Mouse (Mus musculus) MEL (cell line): Measurements from ENCODE around the gene Tbc1d13. TPM values are rescaled to one million over a fixed set of nuclear protein-coding genes. Genes with fewer than 3 reads are reported as not detected.

Experiments
- DNase-seq: peaks from one replicate; pipeline ENCODE4 v3.0.0; 2011; ENCODE audit warnings: low read depth, low spot score
- H3K27ac ChIP-seq: 2 replicates; pipeline ENCODE4 v1.5.1; 2012; ENCODE audit warnings: low read depth, mild to moderate bottlenecking, control low read depth, low read length, moderate library complexity; ENCODE audit not compliant: control insufficient read depth
- H3K27me3 ChIP-seq, 2 experiments: fragments of 150-350 bp in 1 of 2; sonication (generic) in 1 of 2; 2 replicates each; pipeline ENCODE4 v1.6.1; 2012; ENCODE audit warnings: low read length in 2 of 2, mild to moderate bottlenecking in 2 of 2, improper control_type of control experiment in 1 of 2, moderate library complexity in 1 of 2; ENCODE audit not compliant: insufficient read depth in 2 of 2, control insufficient read depth in 1 of 2
- H3K36me3 ChIP-seq, 2 experiments: 2 replicates each; pipeline ENCODE4 v1.6.1; 2012 to 2014; ENCODE audit warnings: low read length in 2 of 2, improper control_type of control experiment in 1 of 2, inconsistent platforms in 1 of 2, mild to moderate bottlenecking in 1 of 2; ENCODE audit not compliant: insufficient read depth in 2 of 2, control insufficient read depth in 1 of 2
- H3K4me1 ChIP-seq, 2 experiments: fragments of 150-350 bp in 1 of 2; sonication (generic) in 1 of 2; 2 replicates each; pipeline ENCODE4 v1.6.1; 2012; ENCODE audit warnings: low read length in 2 of 2, improper control_type of control experiment in 1 of 2, mild to moderate bottlenecking in 1 of 2; ENCODE audit not compliant: insufficient read depth in 2 of 2, control insufficient read depth in 1 of 2
- H3K4me3 ChIP-seq, 2 experiments: fragments of 150-350 bp in 1 of 2; sonication (generic) in 1 of 2; 2 replicates each; pipeline ENCODE4 v1.5.1; 2012; ENCODE audit warnings: low read depth in 2 of 2, low read length in 2 of 2, mild to moderate bottlenecking in 2 of 2, moderate library complexity in 2 of 2, control low read depth in 1 of 2, improper control_type of control experiment in 1 of 2; ENCODE audit not compliant: control insufficient read depth in 1 of 2, insufficient read depth in 1 of 2
- H3K79me2 ChIP-seq: 2 replicates; pipeline ENCODE4 v1.6.1; 2012; ENCODE audit warnings: mild to moderate bottlenecking, low read length, moderate library complexity; ENCODE audit not compliant: control insufficient read depth, poor library complexity, insufficient read depth
- H3K9ac ChIP-seq: 2 replicates; pipeline ENCODE4 v1.6.1; 2012; ENCODE audit warnings: low read depth, mild to moderate bottlenecking, control low read depth, low read length, moderate library complexity; ENCODE audit not compliant: control insufficient read depth, poor library complexity, severe bottlenecking
- H3K9me3 ChIP-seq: fragments of 150-350 bp; sonication (generic); replicated peaks from 2 replicates; pipeline ENCODE4 v1.6.1; 2012; ENCODE audit warnings: mild to moderate bottlenecking, low read length, improper control_type of control experiment, moderate library complexity; ENCODE audit not compliant: insufficient read depth
- BHLHE40 ChIP-seq: IDR thresholded peaks from 2 replicates; pipeline ENCODE4 v1.6.1; 2012; ENCODE audit warnings: low read depth, mild to moderate bottlenecking, inconsistent platforms, low read length, improper control_type of control experiment, borderline replicate concordance
- CTCF ChIP-seq, 3 experiments: IDR thresholded peaks in 2 of 3; conservative IDR thresholded peaks in 1 of 3; 2 replicates each; pipeline ENCODE4 v1.5.1; 2011 to 2012; ENCODE audit warnings: low read length in 3 of 3, low read depth in 2 of 3, mild to moderate bottlenecking in 2 of 3, improper control_type of control experiment in 1 of 3, inconsistent platforms in 1 of 3, mixed read lengths in 1 of 3, moderate library complexity in 1 of 3; ENCODE audit not compliant: control insufficient read depth in 1 of 3, insufficient read depth in 1 of 3, poor library complexity in 1 of 3, severe bottlenecking in 1 of 3
- GATA1 ChIP-seq: IDR thresholded peaks from 2 replicates; pipeline ENCODE4 v1.6.1; 2011; ENCODE audit warnings: low read depth, low read length, improper control_type of control experiment
- HCFC1 ChIP-seq: IDR thresholded peaks from 2 replicates; pipeline ENCODE4 v1.6.1; 2012; ENCODE audit warnings: low read depth, mild to moderate bottlenecking, inconsistent platforms, low read length, improper control_type of control experiment, moderate library complexity
- KAT2A ChIP-seq: conservative IDR thresholded peaks from 2 replicates; pipeline ENCODE4 v1.6.1; 2012; ENCODE audit warnings: low read depth, low read length, improper control_type of control experiment, inconsistent platforms
- MAFK ChIP-seq: IDR thresholded peaks from 2 replicates; pipeline ENCODE4 v1.6.1; 2011; ENCODE audit warnings: low read depth, mild to moderate bottlenecking, low read length, improper control_type of control experiment, borderline replicate concordance
- MAX ChIP-seq: IDR thresholded peaks from 2 replicates; pipeline ENCODE4 v1.6.1; 2011; ENCODE audit warnings: low read length, improper control_type of control experiment
- MAZ ChIP-seq: IDR thresholded peaks from 2 replicates; pipeline ENCODE4 v1.6.1; 2012; ENCODE audit warnings: low read depth, mild to moderate bottlenecking, inconsistent platforms, low read length, improper control_type of control experiment
- NELFE ChIP-seq: IDR thresholded peaks from 2 replicates; pipeline ENCODE4 v1.6.1; 2011; ENCODE audit warnings: low read depth, low read length, improper control_type of control experiment
- POLR2AphosphoS5 ChIP-seq: IDR thresholded peaks from 2 replicates; pipeline ENCODE4 v1.6.1; 2012; ENCODE audit warnings: low read depth, borderline replicate concordance, mild to moderate bottlenecking, inconsistent platforms, low read length, moderate library complexity, mixed read lengths
- RAD21 ChIP-seq: IDR thresholded peaks from 2 replicates; pipeline ENCODE4 v1.6.1; 2011; ENCODE audit warnings: mild to moderate bottlenecking, low read depth, low read length, improper control_type of control experiment
- SIN3A ChIP-seq: IDR thresholded peaks from 2 replicates; pipeline ENCODE4 v1.6.1; 2012; ENCODE audit warnings: low read length, improper control_type of control experiment, inconsistent platforms
- SMC3 ChIP-seq: IDR thresholded peaks from 2 replicates; pipeline ENCODE4 v1.6.1; 2011; ENCODE audit warnings: low read depth, low read length, improper control_type of control experiment
- TAL1 ChIP-seq: IDR thresholded peaks from 2 replicates; pipeline ENCODE4 v1.6.1; 2012; ENCODE audit warnings: mild to moderate bottlenecking, inconsistent platforms, low read length, moderate library complexity, mixed read lengths
- TCF12 ChIP-seq: IDR thresholded peaks from 2 replicates; pipeline ENCODE4 v1.6.1; 2014; ENCODE audit warnings: low read depth, mild to moderate bottlenecking, inconsistent platforms, low read length, improper control_type of control experiment, moderate library complexity
- USF1 ChIP-seq: IDR thresholded peaks from 2 replicates; pipeline ENCODE4 v1.6.1; 2014; ENCODE audit warnings: low read depth, mild to moderate bottlenecking, inconsistent platforms, low read length, improper control_type of control experiment, moderate library complexity
- USF2 ChIP-seq, 2 experiments: IDR thresholded peaks; 2 replicates each; pipeline ENCODE4 v1.6.1; 2011 to 2012; ENCODE audit warnings: improper control_type of control experiment in 2 of 2, low read length in 2 of 2, borderline replicate concordance in 1 of 2, inconsistent platforms in 1 of 2, low read depth in 1 of 2, mild to moderate bottlenecking in 1 of 2; ENCODE audit not compliant: insufficient read depth in 1 of 2
- ZC3H11A ChIP-seq: IDR thresholded peaks from 2 replicates; pipeline ENCODE4 v1.6.1; 2012; ENCODE audit warnings: low read depth, mild to moderate bottlenecking, inconsistent platforms, low read length, improper control_type of control experiment
- ZKSCAN1 ChIP-seq: IDR thresholded peaks from 2 replicates; pipeline ENCODE4 v1.6.1; 2012; ENCODE audit warnings: low read depth, mild to moderate bottlenecking, inconsistent platforms, low read length, improper control_type of control experiment, moderate library complexity
- ZNF384 ChIP-seq: IDR thresholded peaks from 2 replicates; pipeline ENCODE4 v1.6.1; 2012; ENCODE audit warnings: low read depth, mild to moderate bottlenecking, inconsistent platforms, low read length, improper control_type of control experiment
- polyA plus RNA-seq, 2 experiments: library from polyadenylated mRNA; stranded (reverse) in 1 of 2; unstranded in 1 of 2; fragments of >175 nt in 1 of 2; fragments of >200 nt in 1 of 2; gene quantifications; 2 replicates each; pipeline versions ENCODE4 v1.2.1 to v1.2.4; 2012; ENCODE audit warnings: low replicate concordance in 2 of 2, low read depth in 1 of 2; ENCODE audit not compliant: insufficient read length in 2 of 2, insufficient read depth in 1 of 2, missing spikeins in 1 of 2
- total RNA-seq: library from RNA; depleted of rRNA; stranded (reverse); fragments of 300-350 nt; gene quantifications from 2 replicates; pipeline ENCODE4 v1.2.3, GENCODE M21; 2012

The Tbc1d13 gene
- total and polyA plus RNA-seq, 3 experiments = 62.4 to 78.5 TPM; not detected in 1

- TF ChIP-seq SIN3A = no peak
- TF ChIP-seq KAT2A = no peak
- TF ChIP-seq MAZ = no peak
- no peak for TF ChIP-seq ZNF384
- no peak for TF ChIP-seq ZC3H11A
- TF ChIP-seq USF1 = no peak
- no peak overlapping the region for H3K27ac ChIP-seq
Measured at GRCm38 (mm10) chr2:30173541-30174240, 40.1 kb downstream of the Tbc1d13 start.

GRCm38 (mm10) chr2:30175897-30176296 is 42.4 kb downstream of the Tbc1d13 start:
- Histone ChIP-seq H3K27me3 (no peaks in the 10 kb centered on the region), H3K4me3 (no peak overlapping the region), H3K9ac (no peak overlapping the region), H3K9me3 (no peaks in the 10 kb centered on the region), H3K27ac (no peak overlapping the region), H3K4me1 (peaks cover 0 to 7% of the 10 kb centered on the region in 2 experiments; a peak in 2 of 4 replicates), H3K36me3 (peaks cover 0 to 3% of the 10 kb centered on the region in 2 experiments; a peak in 2 of 4 replicates), H3K79me2 (peaks cover 12% of the 10 kb centered on the region)
- TF ChIP-seq CTCF (IDR thresholded peaks at IDR 0.05 in 2 of 3, conservative IDR thresholded peaks at IDR 0.05 in 1 of 3; ENCODE audit: control insufficient read depth in 1 of 3, insufficient read depth in 1 of 3, low read depth in 2 of 3, low read length in 3 of 3, poor library complexity in 1 of 3, severe bottlenecking in 1 of 3) (peak; percentile 40 to 66 (median 60); a peak in 5 of 6 replicates), POLR2AphosphoS5 (no peak), MAFK (no peak), SMC3 (peak; percentile 51), TAL1 (no peak), USF1 (no peak), RAD21 (peak; percentile 50), NELFE (no peak), USF2 (IDR thresholded peaks at IDR 0.05; ENCODE audit: borderline replicate concordance in 1 of 2, insufficient read depth in 1 of 2, low read depth in 1 of 2, low read length in 2 of 2) (no peak), ZC3H11A (0 out of 2 replicates have a peak, but pooled peaks have one; percentile 19), GATA1 (no peak), ZKSCAN1 (no peak), BHLHE40 (no peak), HCFC1 (no peak), TCF12 (no peak), MAX (no peak)
- peak; percentile 49 for DNase-seq

More at GRCm38 (mm10) chr2:30173541-30174240, 40.1 kb downstream of the Tbc1d13 start:
- Histone ChIP-seq H3K4me3 (no peak overlapping the region), H3K9me3 (no peaks in the 10 kb centered on the region), H3K4me1 (peaks cover 0 to 7% of the 10 kb centered on the region in 2 experiments; a peak in 2 of 4 replicates), H3K27me3 (no peaks in the 10 kb centered on the region), H3K79me2 (peaks cover 12% of the 10 kb centered on the region), H3K9ac (no peak overlapping the region), H3K36me3 (peaks cover 0 to 3% of the 10 kb centered on the region in 2 experiments; a peak in 2 of 4 replicates)
- DNase-seq = no peak
